Mouse (Mus musculus): ENCODE data around the gene Dlx3.
A peak's percentile ranks its signal among the peaks of the same experiment; 100 is the strongest.

Dlx3 gene

GRCm38 (mm10) chr11:95157356-95157755 is 37.4 kb downstream of the Dlx3 start:
- DNase-seq (ENCODE audit: low spot score) = no peak

GRCm38 (mm10) chr11:95157872-95158271 is 38.0 kb downstream of the Dlx3 start:
- DNase-seq (ENCODE audit: low spot score) = no peak

- DNase-seq (ENCODE audit: low spot score) = no peak
Measured at GRCm38 (mm10) chr11:95159763-95160371, 39.9 kb downstream of the Dlx3 start.

GRCm38 (mm10) chr11:95160693-95161092 is 40.8 kb downstream of the Dlx3 start:
- no peak for DNase-seq (ENCODE audit: low spot score)

GRCm38 (mm10) chr11:95161708-95162107 is 41.8 kb downstream of the Dlx3 start:
- no peak for DNase-seq (ENCODE audit: low spot score)

- DNase-seq (ENCODE audit: low spot score) = peak; percentile 25
Measured at GRCm38 (mm10) chr11:95165857-95166256, 45.9 kb downstream of the Dlx3 start.
